Mouse (Mus musculus): Measurements from ENCODE around the gene Ephx3. TPM values are rescaled to one million over a fixed set of nuclear protein-coding genes. Genes with fewer than 3 reads are reported as not detected.

The Ephx3 gene
- total and polyA plus RNA-seq, 3 experiments: 0.24 to 0.30 TPM; not detected in 1

DNA sequence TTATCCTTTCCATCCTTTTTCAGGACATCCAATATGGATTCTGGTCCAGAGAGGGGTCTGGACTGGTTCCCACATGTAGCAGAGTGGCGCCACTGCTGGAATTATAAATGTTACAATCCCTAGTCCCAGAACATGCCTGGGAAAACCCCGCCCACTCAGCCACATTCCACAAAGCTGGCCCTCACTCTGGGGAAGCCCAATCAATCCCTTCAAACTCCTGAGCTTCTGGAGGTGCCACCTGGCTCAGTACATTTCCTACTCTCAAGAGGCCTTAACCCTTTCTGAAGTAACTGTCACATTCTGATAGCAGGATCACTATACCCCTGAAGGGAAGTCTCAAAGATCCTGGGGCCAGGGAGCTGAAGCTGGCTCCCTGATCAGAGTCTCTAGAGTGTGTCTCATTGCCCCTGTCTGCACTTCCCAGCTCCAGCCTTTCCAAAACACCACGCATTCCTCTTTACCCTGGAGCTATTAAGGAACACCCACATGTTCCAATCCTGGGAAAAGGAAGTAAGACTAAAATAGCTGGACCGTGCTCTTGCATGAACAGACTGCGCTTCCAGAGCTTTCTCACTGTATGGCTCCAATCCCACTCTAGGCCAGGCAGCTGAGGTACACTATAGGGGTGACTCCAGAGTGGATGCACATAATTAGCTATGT, 18.4 kb upstream of the Ephx3 start:
- Histone ChIP-seq H3K27ac (ENCODE audit: insufficient read depth, low read depth) (no peak overlapping the region), H3K4me2 (ENCODE audit: insufficient read depth, low read depth, poor library complexity, severe bottlenecking) (no peak overlapping the region), H3K79me2 (replicated peaks; ENCODE audit: control insufficient read depth, extremely low read depth, insufficient read depth, poor library complexity, severe bottlenecking) (peaks cover 4% of the 10 kb centered on the region; the same call in 1 of the 2 replicates), H3K9ac (ENCODE audit: insufficient read depth, low read depth) (no peak overlapping the region), H3K36me3 (replicated peaks in 1 of 2; ENCODE audit: control insufficient read depth in 1 of 2, insufficient read depth in 1 of 2, low read length in 1 of 2) (peaks cover 87 to 97% of the 10 kb centered on the region in 2 experiments), H3K27me3 (replicated peaks) (no peaks in the 10 kb centered on the region), H3K4me1 (ENCODE audit: control insufficient read depth in 1 of 2, insufficient read depth in 2 of 2) (no peaks in the 10 kb centered on the region), H3K4me3 (replicated peaks in 1 of 3; ENCODE audit: low read depth in 2 of 3, low read length in 2 of 3, poor library complexity in 1 of 3) (no peak overlapping the region), H3K9me3 (replicated peaks; ENCODE audit: low read length) (no peaks in the 10 kb centered on the region)
- dilution Hi-C loops (cut with MboI; ENCODE audit: extremely low pct_ligation_motif_present, extremely low pct_unique_long_range_greater_than_20kb, low sequenced_read_pairs) (no loop called here), in situ Hi-C loops (cut with MboI; ENCODE audit: low pct_ligation_motif_present, low pct_unique_long_range_greater_than_20kb, low sequenced_read_pairs) (loop anchor here (10.0 kb wide), 1 partner anchor 63 kb away; no protein-coding TSS in a partner anchor)
- no peak for DNase-seq (ENCODE audit: extremely low read depth)
- TF ChIP-seq MYC (IDR thresholded peaks at IDR 0.05; ENCODE audit: low read depth, low read length) (no peak), ZMIZ1 (IDR thresholded peaks at IDR 0.05; ENCODE audit: low read depth, low read length) (no peak), ZKSCAN1 (IDR thresholded peaks at IDR 0.05; ENCODE audit: borderline replicate concordance, low read depth, low read length) (no peak), ZNF384 (IDR thresholded peaks at IDR 0.05; ENCODE audit: low read depth, low read length) (no peak), SMC3 (IDR thresholded peaks at IDR 0.05; ENCODE audit: low read depth, low read length) (no peak), HCFC1 (IDR thresholded peaks at IDR 0.05; ENCODE audit: low read depth, low read length) (no peak), CTCF (conservative IDR thresholded peaks at IDR 0.05 in 1 of 2, IDR thresholded peaks at IDR 0.05 in 1 of 2; ENCODE audit: low read depth in 2 of 2, low read length in 2 of 2) (no peak), BHLHE40 (IDR thresholded peaks at IDR 0.05; ENCODE audit: low read depth, low read length) (no peak), POLR2AphosphoS2 (IDR thresholded peaks at IDR 0.05; ENCODE audit: low read depth, low read length) (no peak), RAD21 (IDR thresholded peaks at IDR 0.05; ENCODE audit: low read depth, low read length) (no peak), USF2 (conservative IDR thresholded peaks at IDR 0.05; ENCODE audit: low read depth, low read length) (no peak), POLR2A (IDR thresholded peaks at IDR 0.05; ENCODE audit: low read depth, low read length) (no peak), SIN3A (IDR thresholded peaks at IDR 0.05; ENCODE audit: low read length) (no peak), EP300 (IDR thresholded peaks at IDR 0.05; ENCODE audit: low read length) (no peak), UBTF (IDR thresholded peaks at IDR 0.05; ENCODE audit: low read depth, low read length) (no peak), GABPA (IDR thresholded peaks at IDR 0.05; ENCODE audit: insufficient replicate concordance, low read depth, low read length) (no peak), NRF1 (IDR thresholded peaks at IDR 0.05; ENCODE audit: low read depth, low read length) (no peak), MAX (IDR thresholded peaks at IDR 0.05; ENCODE audit: low read length) (no peak), MEF2A (IDR thresholded peaks at IDR 0.05; ENCODE audit: borderline replicate concordance, low read depth, low read length) (no peak), MXI1 (IDR thresholded peaks at IDR 0.05; ENCODE audit: low read depth, low read length) (no peak)

DNA sequence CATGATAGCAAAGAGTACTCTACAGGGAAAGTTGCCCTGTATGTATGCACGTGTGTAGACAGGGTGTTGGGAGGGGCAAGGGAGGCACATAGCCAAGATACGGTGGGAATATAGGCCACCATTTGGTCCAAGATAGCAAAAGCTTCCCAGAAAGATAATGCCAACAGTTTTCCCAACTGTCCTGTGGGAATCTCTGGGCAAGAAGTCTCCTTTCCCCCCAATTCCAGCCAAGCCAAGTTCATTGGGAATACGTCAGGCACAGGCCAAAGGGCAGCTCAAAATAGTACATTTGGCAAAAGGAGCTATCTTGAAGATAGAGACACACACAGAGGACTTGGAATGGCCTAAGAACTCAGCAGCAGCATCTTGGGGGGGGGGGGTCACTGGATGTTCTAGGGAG, 16.0 kb upstream of the Ephx3 start:
- H3K79me2 ChIP-seq (replicated peaks; ENCODE audit: control insufficient read depth, extremely low read depth, insufficient read depth, poor library complexity, severe bottlenecking): peaks cover 4% of the 10 kb centered on the region; the same call in 1 of the 2 replicates
- no peak overlapping the region for H3K27ac ChIP-seq (ENCODE audit: insufficient read depth, low read depth)
- in situ Hi-C loops (cut with MboI; ENCODE audit: low pct_ligation_motif_present, low pct_unique_long_range_greater_than_20kb, low sequenced_read_pairs): loop anchor here (10.0 kb wide), 1 partner anchor 61 kb away; no protein-coding TSS in a partner anchor
- H3K4me3 ChIP-seq (replicated peaks in 1 of 3; ENCODE audit: low read depth in 2 of 3, low read length in 2 of 3, poor library complexity in 1 of 3): no peak overlapping the region
- no peaks in the 10 kb centered on the region for H3K9me3 ChIP-seq (replicated peaks; ENCODE audit: low read length)
- dilution Hi-C loops (cut with MboI; ENCODE audit: extremely low pct_ligation_motif_present, extremely low pct_unique_long_range_greater_than_20kb, low sequenced_read_pairs): no loop called here
- H3K4me2 ChIP-seq (ENCODE audit: insufficient read depth, low read depth, poor library complexity, severe bottlenecking): no peak overlapping the region
- H3K4me1 ChIP-seq (ENCODE audit: control insufficient read depth in 1 of 2, insufficient read depth in 2 of 2): no peaks in the 10 kb centered on the region
- H3K27me3 ChIP-seq (replicated peaks): no peaks in the 10 kb centered on the region
- H3K36me3 ChIP-seq (replicated peaks in 1 of 2; ENCODE audit: control insufficient read depth in 1 of 2, insufficient read depth in 1 of 2, low read length in 1 of 2): peaks cover 89 to 99% of the 10 kb centered on the region in 2 experiments
- TF ChIP-seq MAX (IDR thresholded peaks at IDR 0.05; ENCODE audit: low read length): no peak
- TF ChIP-seq POLR2A (IDR thresholded peaks at IDR 0.05; ENCODE audit: low read depth, low read length): no peak
- no peak for TF ChIP-seq NELFE (IDR thresholded peaks at IDR 0.05; ENCODE audit: low read depth, low read length)
- no peak overlapping the region for H3K9ac ChIP-seq (ENCODE audit: insufficient read depth, low read depth)
- no peak for DNase-seq (ENCODE audit: extremely low read depth)
